Mouse (Mus musculus) retina, embryonic 14.5 days (tissue): ENCODE measurements at regions not wholly inside any gene's neighbourhood (a gene's known extent, or its start where the extent isn't known, plus 50 kb on each side); places are given as distances from the start of the nearest gene placed in this dataset.

Experiments
- DNase-seq: peaks from one replicate; pipeline ENCODE4 v3.0.0-alpha.2; 2015; ENCODE audit warnings: low spot score

DNA sequence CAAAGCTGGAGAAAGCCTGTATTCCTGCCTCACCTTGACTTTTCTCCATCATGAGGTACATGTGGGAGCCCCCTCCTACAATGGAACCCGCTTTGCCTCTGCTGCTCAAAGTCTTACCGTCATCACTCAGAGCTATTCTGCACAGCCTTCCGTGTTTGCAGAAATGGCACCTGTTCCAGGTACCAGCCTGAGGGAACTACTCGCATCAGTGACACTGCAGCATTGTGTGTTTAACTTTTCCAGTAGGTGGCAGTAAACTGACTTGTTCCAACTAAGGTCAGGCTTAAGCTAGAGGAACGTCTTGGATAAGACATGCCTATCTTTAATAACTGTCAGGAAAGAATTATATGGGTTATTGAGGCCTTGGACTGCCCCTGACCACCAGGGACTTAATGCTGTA is 71.4 kb downstream of the Fam173b start:
- peak; percentile 50 for DNase-seq

DNA sequence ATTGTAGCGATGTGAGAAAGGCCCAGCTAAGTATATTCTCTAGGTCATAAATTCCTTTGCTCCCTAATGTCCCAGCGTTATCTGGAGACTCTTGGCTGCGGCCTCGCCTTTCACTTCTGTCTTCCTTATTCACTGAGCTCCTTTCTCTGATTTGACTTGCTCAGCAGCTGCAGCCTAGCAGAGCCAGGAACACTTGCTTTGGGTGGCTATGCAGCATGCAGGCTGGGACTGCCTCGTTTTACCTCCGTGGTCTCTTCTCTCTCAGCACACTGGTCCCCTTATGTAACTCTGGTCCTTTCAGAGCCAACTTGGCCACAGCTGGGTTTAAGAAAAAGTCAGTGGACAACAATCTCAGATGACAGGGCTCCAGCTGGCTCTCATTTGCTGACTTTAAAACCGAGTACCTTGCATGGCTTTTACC is 75.1 kb downstream of the Fam173b start:
- DNase-seq = no peak

- DNase-seq = no peak
These were observed 91.5 kb downstream of the Fam173b start for GRCm38 (mm10) chr15:31693109-31693508.

DNA sequence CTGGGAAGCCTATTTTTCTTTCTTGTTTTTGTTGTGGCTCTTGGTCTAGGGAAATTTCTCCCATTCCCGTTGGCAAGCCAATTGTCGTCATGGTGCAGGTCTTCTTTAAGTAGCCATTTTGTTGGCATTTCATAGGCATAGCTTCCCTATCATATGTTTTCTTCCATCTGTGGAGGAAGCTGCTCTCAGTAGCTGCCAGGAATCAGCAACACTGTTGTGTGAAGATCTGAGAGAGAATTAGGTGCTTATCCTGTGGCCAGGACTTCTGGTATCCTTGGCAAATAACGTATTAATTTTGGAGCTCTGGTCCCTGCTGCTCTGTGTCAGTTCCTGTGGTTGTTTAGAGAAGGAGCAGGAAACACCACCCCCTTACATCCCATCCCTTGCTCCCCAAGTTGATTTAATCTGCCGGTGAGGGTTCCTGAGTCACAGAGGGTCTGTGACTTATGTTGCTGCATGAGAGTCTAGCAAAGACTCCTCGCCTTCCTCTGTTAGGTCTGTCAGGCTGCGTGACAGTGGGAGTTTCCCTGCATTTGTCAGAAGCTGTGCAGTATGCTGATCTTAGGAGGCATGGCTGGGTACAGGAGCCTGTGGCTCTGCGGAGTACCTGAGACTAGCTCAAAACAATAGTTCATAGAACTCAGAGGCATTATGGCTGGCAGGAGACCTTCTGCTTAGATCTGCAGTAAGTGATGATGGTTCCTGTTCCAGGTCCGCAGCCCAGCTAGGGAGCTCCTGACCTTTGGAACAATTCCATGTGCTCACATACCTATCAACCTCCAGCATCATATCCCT is 93.4 kb downstream of the Fam173b start:
- DNase-seq = no peak

GRCm38 (mm10) chr15:31703400-31703799 is 101.7 kb downstream of the Fam173b start:
- DNase-seq = no peak

DNA sequence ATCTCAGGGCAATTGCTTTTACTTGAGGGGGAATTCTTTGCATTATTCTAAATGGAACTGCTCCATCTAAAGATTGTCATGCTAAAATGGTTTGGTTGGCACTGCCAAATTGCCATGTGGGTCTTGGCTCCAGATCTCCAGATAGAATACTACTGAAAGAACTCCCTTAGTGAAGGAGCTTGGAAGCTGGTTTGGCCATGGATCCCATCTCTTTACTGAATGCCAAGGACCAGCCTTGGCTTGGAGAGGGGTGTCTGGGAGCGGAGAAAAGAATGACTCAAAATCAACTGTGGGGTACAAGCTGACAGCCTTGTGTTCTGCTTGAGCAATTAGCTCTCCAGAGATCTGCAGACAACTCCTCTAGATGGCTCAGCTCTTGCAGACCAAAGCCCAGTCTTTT is 105.8 kb downstream of the Fam173b start:
- DNase-seq = no peak

GRCm38 (mm10) chr15:31721019-31721418 is 119.4 kb downstream of the Fam173b start:
- DNase-seq = no peak

DNA sequence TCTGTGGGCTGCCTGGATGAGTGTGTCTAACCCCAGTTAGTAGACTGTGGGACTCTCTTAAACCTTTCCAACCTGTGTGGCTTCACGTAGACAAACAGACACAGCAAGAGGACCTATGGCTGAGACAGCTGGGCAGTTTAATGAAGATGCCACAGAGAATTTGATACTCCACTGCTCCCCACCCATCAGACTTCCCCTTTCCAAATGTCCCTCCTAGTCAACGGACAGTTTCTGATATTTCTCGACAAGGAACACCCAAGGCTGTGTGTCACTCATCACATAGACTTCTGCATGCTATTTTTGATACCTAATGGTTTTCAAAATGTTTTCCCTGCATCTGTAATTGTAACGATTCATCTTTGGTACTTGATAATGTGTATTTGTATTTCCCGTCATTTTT is 120.8 kb downstream of the Fam173b start:
- no peak for DNase-seq

- DNase-seq = peak; percentile 4
These were observed 122.6 kb downstream of the Fam173b start for GRCm38 (mm10) chr15:31724252-31724651.

GRCm38 (mm10) chr15:31729133-31729532 is 127.5 kb downstream of the Fam173b start:
- no peak for DNase-seq

- DNase-seq = no peak
These were observed 140.0 kb downstream of the Fam173b start for GRCm38 (mm10) chr15:31741686-31742085.

DNA sequence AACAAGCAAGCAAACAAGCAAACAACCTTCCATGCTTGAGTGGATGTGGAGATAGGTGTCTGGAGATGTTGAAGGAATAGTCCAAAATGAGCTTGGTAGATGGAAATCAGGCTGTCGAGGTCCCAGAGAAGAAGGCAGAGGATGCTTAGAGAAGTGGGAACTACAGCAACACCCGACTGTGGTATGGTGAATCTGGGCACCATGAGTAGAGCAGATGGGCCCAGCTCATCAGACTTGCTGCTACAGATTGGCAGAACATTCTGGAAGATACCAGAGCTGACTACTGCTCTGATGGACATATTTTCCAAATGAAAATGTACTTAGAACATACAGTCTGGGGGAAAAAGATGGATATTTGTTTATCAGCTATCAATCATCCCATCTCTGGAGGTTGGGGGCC is 142.9 kb downstream of the Fam173b start:
- no peak for DNase-seq

DNA sequence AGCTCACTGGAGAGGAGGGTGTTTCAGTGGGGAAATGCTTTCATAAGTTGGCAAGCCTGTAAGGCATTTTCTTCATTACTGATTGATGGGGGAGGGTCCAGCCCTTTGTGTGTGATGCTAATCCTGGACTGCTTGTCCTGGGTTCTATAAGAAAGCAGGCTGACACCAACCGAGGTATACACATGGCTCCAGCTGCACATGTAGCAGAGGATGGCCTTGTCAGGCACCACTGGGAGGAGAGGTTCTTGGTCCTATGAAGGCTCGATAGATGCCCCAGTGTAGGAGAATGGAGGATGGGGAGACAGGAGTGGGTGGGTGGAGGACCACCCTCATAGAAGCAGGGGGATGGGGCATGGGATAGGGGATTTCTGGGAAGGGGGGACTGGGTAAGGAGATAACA is 151.0 kb downstream of the Fam173b start:
- DNase-seq = no peak

DNA sequence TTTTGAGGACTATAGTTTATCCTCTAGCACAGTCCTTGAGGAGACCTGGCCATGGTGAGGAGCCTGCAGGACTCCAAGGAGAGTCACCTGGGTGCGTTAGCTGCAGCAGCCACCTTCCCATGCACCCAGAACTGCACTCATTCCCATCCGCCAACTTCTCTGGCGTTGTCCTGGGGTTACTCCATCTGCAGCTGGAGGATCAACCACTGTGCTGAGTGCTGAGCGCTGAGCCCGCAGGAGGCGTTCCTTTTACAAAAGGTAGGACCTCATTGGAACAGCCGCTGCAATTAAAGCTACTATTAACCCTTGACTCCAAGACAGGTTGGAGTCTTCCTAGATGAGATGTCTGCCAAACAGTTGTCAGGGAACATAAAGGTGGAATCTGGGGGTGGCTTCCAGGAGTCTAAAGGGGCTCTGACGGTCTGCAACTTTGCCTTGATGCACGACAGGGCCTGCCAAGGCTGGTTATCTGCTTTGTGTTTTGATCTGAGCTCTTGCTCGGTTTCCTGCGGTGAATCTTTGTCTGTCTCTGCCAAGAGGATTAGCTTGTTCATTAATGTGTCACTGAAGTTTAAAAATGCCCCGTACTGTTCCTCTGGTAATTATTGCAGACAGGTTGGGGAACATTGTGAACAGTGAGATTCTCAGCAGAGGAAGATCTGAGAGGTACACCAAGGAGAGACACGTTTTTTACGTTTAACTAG is 152.1 kb downstream of the Fam173b start:
- peak; percentile 75 for DNase-seq

- peak; percentile 55 for DNase-seq
These were observed 167.6 kb downstream of the Fam173b start for GRCm38 (mm10) chr15:31768959-31769844.

GRCm38 (mm10) chr15:31783081-31783480 is 181.4 kb downstream of the Fam173b start:
- DNase-seq = no peak

DNA sequence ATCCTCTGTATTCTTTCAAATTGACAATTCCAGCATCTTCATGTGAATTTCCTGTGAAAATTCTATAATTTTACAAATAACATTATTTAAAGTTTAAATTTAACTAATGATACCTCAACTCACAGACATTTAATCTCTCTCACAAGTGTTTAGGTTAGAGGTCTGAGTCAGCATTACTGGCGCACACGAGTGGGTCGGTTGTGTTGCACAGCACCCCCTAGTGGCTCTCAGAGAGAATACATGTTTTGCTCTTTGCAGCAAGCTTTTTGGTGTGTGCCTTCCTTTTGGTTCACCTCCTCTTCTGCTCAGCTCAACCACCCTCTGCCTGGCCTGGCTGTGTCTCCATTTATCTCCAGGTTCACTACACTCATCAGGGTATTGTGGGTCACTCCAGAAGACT is 183.4 kb downstream of the Fam173b start:
- no peak for DNase-seq

GRCm38 (mm10) chr15:31798863-31799262 is 197.2 kb downstream of the Fam173b start:
- no peak for DNase-seq

- DNase-seq = no peak
These were observed 203.9 kb downstream of the Fam173b start for GRCm38 (mm10) chr15:31805522-31805921.

- DNase-seq = no peak
These were observed 213.9 kb downstream of the Fam173b start for GRCm38 (mm10) chr15:31815551-31815950.

DNA sequence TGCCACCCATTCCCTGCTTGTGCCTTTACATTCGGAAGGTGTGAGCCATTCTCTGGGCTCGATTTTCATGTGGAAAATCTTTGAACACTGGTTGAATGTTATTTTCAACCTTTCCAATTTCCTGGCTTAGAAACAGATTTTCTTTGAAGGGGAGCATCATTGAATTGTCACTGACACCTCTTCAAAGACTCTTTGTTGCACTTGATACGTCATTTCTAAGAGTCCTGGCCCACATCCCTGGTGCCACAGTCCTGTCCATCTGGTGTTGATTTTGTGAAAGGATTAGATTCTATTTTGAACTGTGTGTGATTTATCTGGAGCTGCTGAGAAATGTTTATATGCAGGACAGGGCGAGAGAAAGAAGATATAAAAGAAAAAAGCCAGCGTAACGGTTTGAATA is 217.6 kb downstream of the Fam173b start:
- no peak for DNase-seq

- no peak for DNase-seq
These were observed 225.6 kb downstream of the Fam173b start for GRCm38 (mm10) chr15:31827219-31827618.

DNA sequence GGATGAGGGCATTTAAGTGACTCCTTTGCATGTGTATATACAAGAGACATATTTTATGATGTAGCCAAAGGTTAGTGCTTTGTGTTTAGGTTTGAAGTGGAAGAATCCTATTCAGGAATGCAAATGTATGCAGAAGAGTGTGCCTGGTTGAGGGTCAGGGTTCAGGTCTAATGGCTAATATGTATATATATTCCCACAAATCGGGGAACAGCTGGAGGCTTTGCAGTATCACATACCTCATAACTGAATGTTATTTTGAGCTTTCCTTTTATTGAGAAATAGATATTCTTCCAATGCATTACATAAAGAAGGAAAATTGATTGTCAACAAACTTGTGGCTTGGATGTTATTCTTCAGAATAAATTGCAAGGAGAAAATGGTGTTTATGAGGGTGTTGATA is 239.9 kb downstream of the Fam173b start:
- no peak for DNase-seq
